Mouse (Mus musculus): Measurements from ENCODE around the gene Galns.
A peak's percentile ranks its signal among the peaks of the same experiment; 100 is the strongest.
"Not testable (repeated sequence)": the region's sequence is repeated elsewhere in the genome, so short reads cannot be mapped to it uniquely, and the experiment has no call there.

The Galns gene

DNA sequence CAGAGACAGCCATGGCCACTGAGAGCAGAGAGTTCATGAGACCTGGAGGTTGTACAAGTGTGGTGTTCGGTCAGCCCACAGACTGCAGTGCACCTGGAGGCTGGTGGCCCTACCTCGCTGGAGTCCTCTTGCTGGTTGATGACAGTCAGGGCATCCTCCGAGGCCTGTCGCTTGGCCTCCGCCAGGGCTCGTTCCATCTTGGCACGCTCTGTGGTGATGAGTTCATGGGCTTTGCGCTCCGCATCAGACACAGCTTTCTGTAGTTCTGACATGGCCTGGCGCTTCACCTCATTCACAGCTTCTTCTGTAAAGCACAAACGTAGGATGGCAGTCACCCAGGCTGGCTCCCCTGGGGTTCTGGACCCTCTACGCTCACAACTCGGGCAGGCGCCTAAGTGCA is 21.9 kb upstream of the Galns start:
- no peak for DNase-seq

DNA sequence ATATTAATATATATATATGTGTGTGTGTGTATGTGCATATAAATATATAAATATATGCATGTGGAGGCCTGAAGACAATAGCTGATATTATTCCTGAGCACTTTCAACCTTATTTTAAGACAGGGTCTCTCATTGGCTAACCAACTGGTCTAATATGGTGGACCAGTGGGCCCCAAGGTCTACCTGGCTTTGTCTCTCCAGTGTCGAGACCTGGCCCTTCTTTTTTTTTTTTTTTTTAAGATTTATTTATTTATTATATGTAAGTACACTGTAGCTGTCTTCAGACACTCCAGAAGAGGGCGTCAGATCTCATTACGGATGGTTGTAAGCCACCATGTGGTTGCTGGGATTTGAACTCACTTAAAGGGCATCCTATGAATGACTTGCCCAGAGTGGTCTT is 20.9 kb upstream of the Galns start:
- not testable (repeated sequence) for DNase-seq

DNA sequence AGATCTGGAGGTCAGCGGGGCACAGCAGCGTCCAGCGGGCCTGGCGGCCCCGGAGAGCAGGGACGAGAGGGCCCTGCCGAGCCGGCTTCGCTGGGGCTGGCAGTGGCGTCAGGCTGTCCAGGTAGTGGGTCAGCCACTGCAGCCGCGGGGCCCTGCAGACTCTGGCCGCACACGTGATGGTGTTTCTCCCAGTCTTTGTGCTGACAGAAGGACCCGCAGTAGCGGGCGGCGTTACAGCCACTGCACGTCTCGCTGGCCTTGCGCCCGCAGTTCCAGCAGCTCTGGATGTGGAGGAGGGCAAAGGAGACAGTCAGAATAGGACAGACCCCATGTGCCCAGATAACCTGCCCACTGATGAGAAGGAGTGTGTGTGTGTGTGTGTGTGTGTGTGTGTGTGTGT is 19.4 kb upstream of the Galns start:
- peak; percentile 32 to 44 for DNase-seq

DNA sequence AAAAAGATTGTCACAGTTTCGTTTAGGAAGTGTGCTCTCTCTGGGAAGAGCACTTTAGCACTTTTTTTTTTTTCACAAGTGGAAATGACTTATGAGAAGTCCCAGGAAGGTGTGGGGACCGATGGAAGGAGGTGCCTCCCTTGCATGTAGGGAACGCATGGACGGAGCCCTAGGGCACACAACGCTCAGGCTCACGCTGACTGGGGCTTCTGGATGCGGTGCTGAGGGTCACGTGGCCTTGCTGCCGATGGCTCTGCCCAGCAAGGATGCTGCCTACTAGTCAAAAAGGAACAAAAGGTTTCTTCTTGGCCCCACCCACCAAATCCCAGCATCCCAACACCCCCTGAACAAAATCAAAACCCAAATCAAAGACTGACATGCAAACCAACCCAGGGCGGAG is 18.1 kb upstream of the Galns start:
- no peak for DNase-seq

GRCm38 (mm10) chr8:122626896-122627295 is 15.6 kb upstream of the Galns start:
- no peak for DNase-seq

DNA sequence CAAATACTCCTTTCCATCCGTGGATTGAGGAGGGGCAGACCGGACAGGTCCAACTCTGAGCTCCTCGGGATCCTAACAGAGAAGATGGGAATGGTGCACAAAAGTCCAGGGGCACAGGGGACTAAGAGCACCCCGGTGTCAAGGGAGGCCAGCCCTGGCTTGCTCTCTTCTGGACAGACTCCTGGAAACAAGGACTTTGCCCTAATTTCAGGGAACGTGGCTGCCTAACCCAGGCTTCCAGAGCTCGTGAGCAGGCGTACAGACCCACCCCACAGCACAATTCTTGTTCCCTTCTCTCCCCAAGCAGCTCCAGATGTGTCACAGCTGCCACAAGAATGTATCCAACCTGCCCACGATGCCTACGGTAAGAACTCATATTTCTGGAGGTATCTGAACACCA is 14.5 kb upstream of the Galns start:
- no peak for DNase-seq

DNA sequence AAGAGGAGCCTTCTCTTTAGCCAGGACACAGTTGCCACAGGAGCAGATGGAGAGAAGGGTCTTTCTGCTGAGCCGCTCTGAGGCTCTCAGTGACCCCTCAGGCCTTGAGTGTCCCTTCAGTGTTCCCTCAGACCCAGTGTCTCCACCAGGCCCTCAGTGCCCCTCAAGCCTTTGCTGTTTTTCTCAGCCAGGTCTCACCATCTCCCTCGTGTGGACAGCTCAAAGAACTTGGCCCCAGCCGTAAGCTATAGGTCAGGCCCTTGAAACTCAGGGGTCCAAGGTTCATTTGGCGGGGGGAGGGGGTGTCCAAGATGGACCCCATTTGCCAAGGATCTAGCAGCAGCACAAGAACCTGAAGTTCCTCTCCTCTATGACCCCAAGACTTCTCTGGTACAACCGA is 13.4 kb upstream of the Galns start:
- no peak for DNase-seq

DNA sequence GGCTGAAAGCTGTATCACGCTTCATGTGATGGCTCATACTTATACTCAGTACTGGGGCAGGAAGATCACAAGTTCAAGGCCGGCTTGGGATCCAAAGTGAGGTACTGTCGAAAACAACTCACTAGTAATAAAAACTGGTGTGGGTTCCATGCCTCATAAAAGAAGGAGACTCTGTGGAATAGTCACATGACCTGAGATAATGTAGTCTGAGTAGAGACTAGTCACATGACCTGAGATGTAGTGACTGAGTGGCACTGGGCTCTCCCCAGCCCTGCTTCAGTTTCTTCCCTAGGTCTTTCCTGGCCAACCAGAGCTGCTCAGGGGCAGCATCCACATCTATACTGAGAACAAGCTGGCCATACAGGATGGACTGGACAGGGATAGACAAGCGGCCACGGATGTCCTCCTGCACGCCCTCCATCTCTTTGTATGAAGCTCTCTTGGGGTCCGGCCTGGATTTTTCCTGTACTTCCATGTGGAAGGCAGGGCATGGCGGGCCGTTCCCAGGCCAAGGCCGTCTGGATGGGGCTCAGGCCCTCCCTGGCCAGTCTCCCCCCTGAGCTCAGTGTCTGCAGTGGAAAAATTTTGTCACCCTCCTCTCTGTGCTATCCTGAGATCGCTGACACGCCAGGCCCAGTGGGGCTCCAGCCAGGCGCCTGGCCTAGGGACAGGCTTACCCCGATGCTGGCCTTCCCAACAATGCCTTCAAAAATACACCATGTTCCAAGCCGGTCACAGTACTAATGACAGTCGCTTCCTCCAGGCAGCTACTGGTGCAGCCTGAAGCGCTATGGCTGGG is 12.8 kb upstream of the Galns start:
- DNase-seq: no peak

GRCm38 (mm10) chr8:122622727-122623126 is 11.5 kb upstream of the Galns start, which contains the start of gene Pabpn1l:
Gene Pabpn1l, minus strand, starts transcription at chr8:122622739.
- no peak for DNase-seq

DNA sequence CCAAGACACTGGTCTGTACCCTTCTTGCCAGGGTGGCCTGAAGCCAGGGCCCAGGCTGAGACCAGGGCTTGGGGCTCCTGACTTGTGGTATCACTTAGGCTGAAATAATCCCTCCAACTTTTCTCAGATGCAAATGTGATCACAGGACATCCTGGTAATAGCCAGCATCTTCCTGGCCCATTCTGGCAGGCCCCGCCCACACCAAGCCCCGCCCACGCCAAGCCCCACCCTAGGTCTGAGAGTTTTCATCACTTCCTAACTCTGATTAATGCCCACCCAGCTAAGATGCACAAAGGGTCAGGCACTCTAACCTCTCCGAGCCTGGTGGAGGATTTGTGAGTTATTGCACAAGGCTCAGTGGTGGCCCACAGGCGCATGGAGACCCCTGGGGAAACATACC is 9.2 kb upstream of the Galns start:
- DNase-seq: peak; percentile 37 to 45

- no peak for DNase-seq
Observed at GRCm38 (mm10) chr8:122618660-122619378, 7.6 kb upstream of the Galns start.

DNA sequence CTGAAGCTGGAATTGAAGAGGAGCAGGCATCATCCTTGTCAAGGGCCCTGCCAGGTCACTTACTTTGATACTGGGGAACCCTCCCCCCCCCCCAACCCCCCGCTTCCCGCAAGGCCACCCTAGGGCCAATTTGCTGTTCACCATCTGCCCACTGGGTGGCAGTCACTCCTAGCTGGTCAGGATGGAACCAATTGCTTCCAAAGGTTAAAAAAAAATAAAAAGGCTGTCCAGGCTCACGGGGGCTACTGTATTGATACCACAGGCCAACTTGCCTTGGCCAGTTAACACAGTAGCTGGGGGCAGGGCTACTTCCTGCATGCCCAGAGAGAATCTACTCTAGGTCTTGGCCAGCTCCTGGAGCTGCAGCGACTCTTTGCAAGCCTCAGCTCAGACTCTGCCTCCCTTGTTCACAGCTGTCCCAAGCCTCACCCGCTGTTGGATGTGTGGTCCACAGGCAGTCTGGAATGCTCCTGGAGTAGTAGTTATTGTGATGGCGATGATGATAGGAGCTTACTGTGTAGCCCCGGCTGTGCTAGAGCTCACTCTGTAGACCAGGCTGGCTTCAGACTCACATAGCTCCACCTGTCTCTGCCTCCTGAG is 6.8 kb upstream of the Galns start:
- peak; percentile 93 for DNase-seq

GRCm38 (mm10) chr8:122616181-122616905 is 5.1 kb upstream of the Galns start:
- peak; percentile 46 to 58 for DNase-seq

DNA sequence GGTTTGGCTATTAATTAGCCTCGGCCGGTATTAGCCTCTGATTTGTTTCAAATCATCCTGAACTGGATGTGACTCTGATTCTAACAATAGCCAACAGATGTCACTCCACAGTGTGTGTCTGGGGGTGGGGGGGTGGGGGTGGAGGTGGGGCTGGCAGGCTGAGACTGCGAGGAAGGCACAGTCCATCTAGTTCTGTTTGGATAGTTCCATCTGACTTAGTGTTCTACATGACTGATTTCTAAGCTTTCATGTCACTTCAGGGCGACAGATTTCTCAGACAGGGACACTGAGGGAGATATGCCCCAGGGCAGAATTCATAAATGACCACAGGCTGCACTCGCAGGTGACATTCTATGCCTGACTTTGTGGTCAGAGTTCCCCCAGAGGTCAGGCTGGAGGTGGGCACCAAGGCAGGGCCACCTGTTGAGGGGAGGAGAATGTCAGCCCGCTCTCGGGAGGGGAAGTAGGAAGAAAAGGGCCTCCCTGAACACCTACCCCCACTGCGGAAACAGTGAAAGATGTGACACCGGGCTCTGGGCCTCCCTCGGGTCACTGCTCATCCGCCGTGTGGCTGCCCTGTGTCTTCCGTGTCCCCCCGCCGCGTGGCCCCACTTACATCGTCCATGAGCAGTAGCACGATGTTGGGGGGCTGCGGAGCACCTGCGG is 518 bp downstream of the Galns start:
- DNase-seq: no peak

DNA sequence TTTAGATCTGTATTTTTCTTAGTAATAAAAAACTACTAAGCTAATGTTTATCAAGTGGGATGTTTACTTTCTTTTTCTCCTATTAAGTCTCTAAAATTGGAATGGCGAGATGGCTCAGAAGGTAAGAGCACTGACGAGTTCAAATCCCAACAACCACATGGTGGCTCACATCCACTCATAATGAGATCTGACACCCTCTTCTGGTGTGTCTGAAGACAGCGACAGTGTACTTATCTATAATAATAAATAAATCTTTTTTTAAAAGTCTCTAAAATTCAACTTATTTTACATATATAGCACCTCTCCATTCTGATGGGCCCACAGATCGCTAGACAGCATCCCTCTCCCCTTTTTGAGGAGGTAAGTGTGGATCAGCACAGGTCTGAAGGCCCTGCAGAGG is 1.1 kb downstream of the Galns start:
- DNase-seq: no peak

- no peak for DNase-seq
Observed at GRCm38 (mm10) chr8:122606810-122607209, 4.5 kb downstream of the Galns start.

DNA sequence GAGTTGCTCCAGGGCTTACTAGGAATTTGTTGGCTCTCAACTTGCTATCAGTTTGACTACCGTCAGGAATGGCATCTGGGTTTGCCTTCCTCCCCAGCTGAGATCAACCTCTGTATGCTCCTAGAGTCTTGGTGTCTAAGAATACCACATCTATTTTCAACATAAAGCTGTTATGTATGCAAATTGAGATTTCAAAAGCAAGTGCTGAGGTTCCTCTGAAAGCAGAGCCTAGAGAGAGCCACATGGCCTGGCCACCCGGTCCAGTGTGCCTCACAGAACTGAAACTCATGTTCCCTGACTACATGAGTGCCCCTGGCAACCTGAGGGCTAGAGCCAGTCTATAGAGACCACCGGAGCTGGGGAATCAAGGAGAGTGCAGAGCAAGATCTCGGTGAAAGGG is 5.9 kb downstream of the Galns start:
- DNase-seq: no peak

DNA sequence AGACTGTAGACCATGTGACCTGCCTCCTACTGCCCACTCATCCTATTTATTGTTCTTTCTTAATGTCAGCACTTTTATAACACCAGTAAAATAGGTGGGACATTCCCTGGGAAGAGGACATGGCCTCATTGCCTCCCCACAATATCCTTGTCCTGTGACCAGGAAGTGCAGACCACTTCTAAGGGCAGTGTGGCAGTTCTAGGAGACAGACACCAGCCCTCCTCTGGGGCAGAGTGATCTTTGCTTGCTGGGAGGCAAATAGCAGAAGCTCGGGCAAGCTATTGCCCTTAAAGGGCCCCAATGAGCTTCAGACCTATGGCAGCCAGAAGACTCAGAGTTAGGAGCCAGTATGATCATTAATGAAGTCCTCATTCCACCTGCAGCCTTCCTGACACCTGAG is 6.6 kb downstream of the Galns start:
- no peak for DNase-seq

DNA sequence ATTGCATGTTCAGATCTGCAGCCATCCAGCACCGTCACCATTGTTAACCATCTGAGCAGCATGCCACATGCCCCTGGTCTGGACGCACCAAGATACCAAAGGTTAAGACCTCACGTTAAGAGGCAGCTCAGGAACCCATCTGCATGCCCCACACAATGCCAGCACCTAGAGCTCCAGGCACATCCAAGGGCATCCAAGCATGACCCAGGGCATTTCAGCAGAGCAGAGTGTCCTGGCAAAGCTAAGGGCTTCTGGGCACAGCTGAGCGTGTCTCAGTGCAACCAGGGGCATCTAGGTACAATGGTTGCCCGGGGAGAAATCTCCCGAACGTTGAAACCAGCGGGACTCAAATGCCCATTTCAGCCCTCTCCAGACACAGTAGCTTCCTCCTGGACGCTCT is 10.6 kb downstream of the Galns start:
- DNase-seq: no peak

- no peak for DNase-seq
Observed at GRCm38 (mm10) chr8:122596031-122596430, 15.2 kb downstream of the Galns start.

GRCm38 (mm10) chr8:122593783-122594507 is 17.3 kb downstream of the Galns start:
- DNase-seq: no peak

GRCm38 (mm10) chr8:122593240-122593639 is 18.0 kb downstream of the Galns start:
- DNase-seq: no peak

All from kidney, postnatal 4 days (tissue).